Mouse (Mus musculus) midbrain, embryonic 15.5 days (tissue): ENCODE measurements around the gene Mrtfb. TPM values are rescaled to one million over a fixed set of nuclear protein-coding genes. Genes with fewer than 3 reads are reported as not detected.

Experiments
- ATAC-seq: fragments of 200-750 bp; cut with Nextera tagmentation; replicated peaks from 2 replicates; pipeline ENCODE4 v1.8.0; 2017; ENCODE audit warnings: moderate TSS enrichment
- H3K27ac ChIP-seq: fragments of 300-500 bp; sonication (generic); 2 replicates; pipeline ENCODE4 v1.5.1; 2015; ENCODE audit warnings: mild to moderate bottlenecking, inconsistent platforms
- H3K27me3 ChIP-seq: fragments of 300-500 bp; sonication (generic); replicated peaks from 2 replicates; pipeline ENCODE4 v1.6.1; 2015; ENCODE audit warnings: inconsistent platforms
- H3K36me3 ChIP-seq: fragments of 300-500 bp; sonication (generic); replicated peaks from 2 replicates; pipeline ENCODE4 v1.6.1; 2015; ENCODE audit warnings: inconsistent platforms
- H3K4me1 ChIP-seq: fragments of 300-500 bp; sonication (generic); 2 replicates; pipeline ENCODE4 v1.6.1; 2015; ENCODE audit warnings: inconsistent platforms
- H3K4me2 ChIP-seq: fragments of 300-500 bp; sonication (generic); 2 replicates; pipeline ENCODE4 v1.6.1; 2015; ENCODE audit warnings: inconsistent platforms, mild to moderate bottlenecking, moderate library complexity
- H3K4me3 ChIP-seq: fragments of 300-500 bp; sonication (generic); 2 replicates; pipeline ENCODE4 v1.5.1; 2015; ENCODE audit warnings: mild to moderate bottlenecking, inconsistent platforms
- H3K9ac ChIP-seq: fragments of 300-500 bp; sonication (generic); 2 replicates; pipeline ENCODE4 v1.6.1; 2015; ENCODE audit warnings: mild to moderate bottlenecking, inconsistent platforms
- H3K9me3 ChIP-seq: fragments of 300-500 bp; sonication (generic); 2 replicates; pipeline ENCODE4 v1.6.1; 2016; ENCODE audit warnings: inconsistent platforms
- WGBS: fragments of 180-500 bp; shearing (Covaris S2); methylation state at CpG from one replicate; pipeline ENCODE4 v1.1.7; 2015; ENCODE audit warnings: mixed read lengths; 5-methylcytosine and 5-hydroxymethylcytosine counted together
- polyA plus RNA-seq: library from polyadenylated mRNA; unstranded; fragments of >200 nt; fragmentation: Nextera tagmentation; extraction: Ambion mirVana; gene quantifications from 2 replicates; pipeline ENCODE4 v1.2.1, GENCODE M21; 2015

Mrtfb gene
- polyA plus RNA-seq, 1 experiment from 2014 or later, result 14.0 TPM

DNA sequence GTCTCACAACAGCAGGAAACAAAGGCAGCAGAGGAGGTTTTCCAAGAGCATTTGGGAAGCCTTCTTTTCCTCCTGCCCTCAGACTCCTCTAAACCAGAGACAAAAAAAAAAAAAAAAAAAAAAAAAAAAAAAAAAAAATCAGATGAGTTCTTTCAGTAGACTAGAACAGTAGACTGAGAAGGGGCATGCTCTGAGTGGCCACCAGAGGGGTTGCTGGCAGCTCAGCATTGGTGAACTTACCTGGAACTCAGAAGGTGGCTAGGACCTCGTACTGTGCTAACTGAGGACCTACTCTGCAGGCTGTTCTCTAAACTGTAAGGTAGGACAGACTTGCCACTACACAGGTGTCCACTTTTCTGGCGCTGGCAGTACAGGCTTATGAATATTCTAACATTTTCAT is 179.3 kb downstream of the Mrtfb start:
- no peak overlapping the region for H3K9ac ChIP-seq
- H3K27me3 ChIP-seq, result no peaks in the 10 kb centered on the region
- peaks cover 7% of the 10 kb centered on the region; the same call in 1 of the 2 replicates for H3K4me1 ChIP-seq
- ATAC-seq, result no peak
- no peaks in the 10 kb centered on the region for H3K36me3 ChIP-seq
- no peaks in the 10 kb centered on the region for H3K9me3 ChIP-seq
- no peak overlapping the region for H3K4me2 ChIP-seq
- no peak overlapping the region for H3K4me3 ChIP-seq
- 78% methylated on average over 2 of the region's 2 CpGs for WGBS
- H3K27ac ChIP-seq, result no peak overlapping the region

DNA sequence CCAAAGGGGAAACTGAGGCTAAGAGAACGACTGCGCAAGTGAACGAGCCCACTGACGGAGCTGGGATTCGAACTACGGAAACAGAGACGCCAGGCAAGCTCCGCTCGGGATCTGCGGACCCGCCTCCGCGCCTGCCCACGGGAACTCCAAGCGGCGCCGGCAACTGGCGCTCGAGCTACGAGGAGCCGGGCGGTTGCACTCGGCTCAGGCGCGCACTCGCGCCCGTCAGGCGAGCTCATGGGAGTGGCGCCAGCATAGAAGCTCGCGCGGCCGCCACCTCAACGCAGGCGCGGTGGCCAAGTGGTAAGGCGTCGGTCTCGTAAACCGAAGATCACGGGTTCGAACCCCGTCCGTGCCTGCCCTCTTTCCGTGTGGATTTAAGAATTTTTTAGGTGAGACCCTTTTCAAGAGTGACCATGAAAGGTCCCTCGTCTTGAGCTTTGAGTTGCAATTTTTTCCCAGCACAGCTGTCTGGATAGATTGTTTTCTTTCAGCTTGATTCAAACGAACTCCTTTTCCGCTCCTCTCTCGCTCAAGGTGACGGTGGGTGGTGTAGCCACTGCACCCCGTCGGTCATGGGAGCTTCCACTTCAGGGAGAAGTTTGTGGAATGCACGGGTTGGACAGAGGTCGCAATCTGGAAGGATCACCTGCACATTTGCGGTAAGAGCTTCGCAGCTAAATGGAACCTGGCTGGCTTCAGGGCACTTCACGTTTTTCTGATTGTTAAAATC is 180.9 kb downstream of the Mrtfb start:
- H3K9ac ChIP-seq, result peak overlapping the region; percentile 38
- no peaks in the 10 kb centered on the region for H3K27me3 ChIP-seq
- peak overlapping the region; percentile 53 for H3K4me3 ChIP-seq
- H3K9me3 ChIP-seq, result no peaks in the 10 kb centered on the region
- peak overlapping the region; percentile 51 for H3K4me2 ChIP-seq
- H3K4me1 ChIP-seq, result peaks cover 7% of the 10 kb centered on the region; the same call in 1 of the 2 replicates
- ATAC-seq, result peak; percentile 96
- H3K27ac ChIP-seq, result peak overlapping the region; percentile 53
- no peaks in the 10 kb centered on the region for H3K36me3 ChIP-seq
- WGBS, result under 1% methylated on average over 58 of the region's 58 CpGs

DNA sequence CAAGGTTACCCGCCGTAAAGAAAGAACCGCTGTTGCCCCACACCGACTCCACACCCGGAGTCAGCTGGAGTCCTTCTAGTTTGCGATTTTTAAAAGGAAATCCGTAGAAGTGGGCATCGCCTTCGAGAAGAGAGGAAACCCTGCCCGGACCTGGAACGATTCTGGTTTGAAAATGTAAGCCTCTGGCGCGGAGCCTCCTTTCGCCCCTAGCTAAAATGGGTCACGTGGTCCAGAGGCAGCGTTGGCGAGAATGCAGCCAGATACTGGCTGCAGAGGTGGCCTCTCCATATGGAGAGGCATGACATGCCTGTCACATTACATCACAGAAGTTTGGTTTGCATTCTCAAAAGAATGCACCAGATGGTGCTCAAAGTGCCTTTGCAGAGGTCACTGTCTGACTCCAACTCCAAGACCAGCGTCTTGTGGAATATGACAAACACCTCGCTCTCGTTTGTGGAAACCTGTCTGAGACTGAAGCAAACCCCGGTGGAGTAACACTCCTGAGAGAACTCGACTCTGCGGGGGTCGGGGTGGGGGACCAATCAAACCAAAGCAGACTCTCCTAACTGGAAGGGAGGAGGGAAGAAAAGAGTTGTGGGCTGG is 181.6 kb downstream of the Mrtfb start:
- H3K9me3 ChIP-seq, result no peaks in the 10 kb centered on the region
- H3K9ac ChIP-seq, result peak overlapping the region; percentile 38
- no peaks in the 10 kb centered on the region for H3K36me3 ChIP-seq
- peak; percentile 72 for ATAC-seq
- peak overlapping the region; percentile 53 for H3K4me3 ChIP-seq
- peak overlapping the region; percentile 51 for H3K4me2 ChIP-seq
- H3K27ac ChIP-seq, result peak overlapping the region; percentile 53
- under 1% methylated on average over 24 of the region's 24 CpGs for WGBS
- H3K4me1 ChIP-seq, result peaks cover 7% of the 10 kb centered on the region; the same call in 1 of the 2 replicates
- H3K27me3 ChIP-seq, result no peaks in the 10 kb centered on the region

DNA sequence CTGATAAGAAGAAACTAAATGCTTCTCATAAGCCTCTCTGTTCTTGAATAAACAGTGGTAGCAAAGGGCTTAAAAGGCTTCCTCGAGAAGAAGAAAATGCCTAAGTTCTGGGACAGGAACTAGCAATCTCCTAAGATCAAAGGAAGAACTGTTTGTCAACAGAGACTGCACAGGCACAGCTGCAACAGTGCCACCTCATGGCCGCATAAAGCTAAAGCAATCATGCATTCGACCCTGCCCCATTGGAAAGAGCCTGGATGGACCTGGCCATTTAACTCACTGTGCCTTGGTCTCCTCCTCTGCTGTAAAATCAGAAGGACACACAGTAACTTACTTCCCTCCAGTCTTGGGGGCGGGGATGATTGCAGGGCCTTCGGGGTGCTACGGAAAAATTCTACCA is 184.2 kb downstream of the Mrtfb start:
- Histone ChIP-seq H3K9me3 (no peaks in the 10 kb centered on the region), H3K27ac (no peak overlapping the region), H3K27me3 (peaks cover 2% of the 10 kb centered on the region; the same call in 1 of the 2 replicates), H3K36me3 (no peaks in the 10 kb centered on the region), H3K4me1 (peaks cover 7% of the 10 kb centered on the region; the same call in 1 of the 2 replicates), H3K9ac (no peak overlapping the region), H3K4me2 (no peak overlapping the region), H3K4me3 (no peak overlapping the region)
- no peak for ATAC-seq
- WGBS, result 47% methylated on average over 6 of the region's 6 CpGs

DNA sequence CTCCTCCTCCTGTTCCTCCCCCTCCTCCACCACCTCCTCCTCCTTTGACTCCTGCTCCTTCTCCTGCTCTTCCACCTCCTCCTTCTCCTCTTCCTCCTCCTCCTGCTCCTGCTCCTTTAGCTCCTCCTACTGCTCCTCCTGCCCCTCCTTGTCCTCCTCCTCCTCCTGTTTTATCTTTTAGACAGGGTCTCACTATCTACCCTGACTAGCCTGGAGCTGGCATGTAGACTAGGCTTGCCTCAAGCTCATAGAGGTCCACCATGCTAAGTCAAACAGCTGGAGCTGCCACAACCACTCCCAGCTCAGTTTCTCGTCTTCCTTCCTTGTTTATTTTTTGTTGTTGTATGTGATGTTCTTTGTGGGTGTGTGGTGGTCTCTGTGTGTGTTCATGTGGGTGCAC is 187.5 kb downstream of the Mrtfb start:
- Histone ChIP-seq H3K36me3 (no peaks in the 10 kb centered on the region), H3K4me2 (no peak overlapping the region), H3K4me3 (no peak overlapping the region), H3K27ac (no peak overlapping the region), H3K27me3 (peaks cover 2% of the 10 kb centered on the region; the same call in 1 of the 2 replicates), H3K9ac (no peak overlapping the region), H3K9me3 (no peaks in the 10 kb centered on the region), H3K4me1 (peaks cover 21% of the 10 kb centered on the region)
- 96% methylated on average over 1 of the region's 1 CpGs for WGBS
- no peak for ATAC-seq

DNA sequence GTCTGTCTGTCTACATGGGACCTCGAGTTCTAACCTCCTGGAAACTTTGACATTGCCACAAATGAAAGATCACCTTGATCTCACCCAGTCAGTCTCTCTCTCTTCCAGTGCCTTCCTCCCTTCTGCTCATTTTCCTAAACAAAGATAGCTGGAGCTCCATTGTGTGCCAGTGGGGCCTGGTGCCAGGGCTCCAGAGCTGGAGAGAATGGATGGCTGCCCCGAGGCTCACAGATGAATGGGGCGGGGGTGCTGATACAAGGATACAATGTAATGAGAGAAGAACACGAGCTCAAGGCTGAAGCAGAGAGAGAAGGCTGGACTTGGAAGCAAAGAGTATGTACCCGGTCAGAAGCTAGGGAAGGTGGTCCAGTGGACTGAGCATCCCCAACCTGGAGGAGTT is 189.2 kb downstream of the Mrtfb start:
- no peaks in the 10 kb centered on the region for H3K36me3 ChIP-seq
- H3K9me3 ChIP-seq, result no peaks in the 10 kb centered on the region
- H3K4me2 ChIP-seq, result no peak overlapping the region
- no peak overlapping the region for H3K9ac ChIP-seq
- H3K4me1 ChIP-seq, result peaks cover 37% of the 10 kb centered on the region
- no peak overlapping the region for H3K27ac ChIP-seq
- WGBS, result 55% methylated on average over 5 of the region's 5 CpGs
- H3K4me3 ChIP-seq, result no peak overlapping the region
- ATAC-seq, result no peak
- H3K27me3 ChIP-seq, result peaks cover 2% of the 10 kb centered on the region

DNA sequence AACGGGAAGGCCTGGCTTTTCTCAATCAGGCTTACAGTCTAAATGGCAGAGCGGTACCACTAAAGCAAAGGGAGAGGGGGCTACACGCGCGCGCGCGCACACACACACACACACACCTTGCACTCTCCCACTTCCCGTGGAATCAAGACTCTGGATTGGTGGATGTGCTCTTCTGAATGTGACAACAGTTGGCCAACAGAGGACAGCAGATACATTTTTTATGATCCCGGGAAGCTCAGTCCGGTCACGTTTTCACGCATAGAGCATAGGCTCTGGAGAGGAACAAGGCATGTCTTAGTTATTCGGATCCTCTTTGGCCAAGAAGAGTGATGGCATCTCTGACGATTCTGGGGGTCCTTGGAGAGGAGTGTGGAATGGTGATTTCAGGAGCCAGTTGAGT is 190.2 kb downstream of the Mrtfb start:
- H3K9ac ChIP-seq, result 0 out of 2 replicates have a peak overlapping the region, but pooled peaks have one; percentile 10
- peak; percentile 62 for ATAC-seq
- H3K4me2 ChIP-seq, result peak overlapping the region; percentile 99
- H3K4me3 ChIP-seq, result peak overlapping the region; percentile 88
- H3K36me3 ChIP-seq, result no peaks in the 10 kb centered on the region
- peaks cover 45% of the 10 kb centered on the region for H3K4me1 ChIP-seq
- WGBS, result 16% methylated on average over 15 of the region's 15 CpGs
- no peak overlapping the region for H3K27ac ChIP-seq
- H3K27me3 ChIP-seq, result peaks cover 2% of the 10 kb centered on the region
- H3K9me3 ChIP-seq, result no peaks in the 10 kb centered on the region

DNA sequence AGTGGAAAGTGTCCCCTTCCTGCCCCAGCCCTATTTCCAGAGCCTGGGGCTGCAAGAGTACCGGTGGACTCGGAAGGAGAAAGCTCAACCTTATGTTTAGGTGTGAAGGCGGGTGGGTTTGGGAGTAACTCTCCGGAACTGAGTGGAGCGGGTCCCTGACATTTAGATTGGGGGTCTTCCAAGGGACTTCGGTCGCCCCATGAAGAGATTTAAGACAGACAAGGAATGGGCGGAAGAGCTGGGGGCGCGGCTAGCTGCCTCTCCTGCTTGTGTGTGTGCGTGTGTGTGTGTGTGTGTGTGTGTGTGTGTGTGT is 190.6 kb downstream of the Mrtfb start:
- Histone ChIP-seq H3K27ac (no peak overlapping the region), H3K4me3 (peak overlapping the region; percentile 88), H3K4me1 (peaks cover 45% of the 10 kb centered on the region), H3K27me3 (peaks cover 4% of the 10 kb centered on the region), H3K9ac (0 out of 2 replicates have a peak overlapping the region, but pooled peaks have one; percentile 87), H3K4me2 (peak overlapping the region; percentile 99), H3K36me3 (no peaks in the 10 kb centered on the region), H3K9me3 (no peaks in the 10 kb centered on the region)
- peak; percentile 16 for ATAC-seq
- under 1% methylated on average over 11 of the region's 11 CpGs for WGBS

- no peak overlapping the region for H3K27ac ChIP-seq
- H3K36me3 ChIP-seq, result no peaks in the 10 kb centered on the region
- H3K4me2 ChIP-seq, result peak overlapping the region; percentile 99
- peaks cover 45% of the 10 kb centered on the region for H3K4me1 ChIP-seq
- H3K9me3 ChIP-seq, result no peaks in the 10 kb centered on the region
- H3K4me3 ChIP-seq, result peak overlapping the region; percentile 88
- H3K9ac ChIP-seq, result peak overlapping the region; percentile 87
- peaks cover 6% of the 10 kb centered on the region for H3K27me3 ChIP-seq
- WGBS, result 1% methylated on average over 38 of the region's 43 CpGs
- peak; percentile 70 for ATAC-seq
Observed at GRCm38 (mm10) chr16:13447284-13448050, 191.2 kb downstream of the Mrtfb start.

- under 1% methylated on average over 51 of the region's 52 CpGs for whole genome bisulfite sequencing
- peak overlapping the region; percentile 87 for H3K9ac ChIP-seq
- no peaks in the 10 kb centered on the region for H3K9me3 ChIP-seq
- 0 out of 2 replicates have a peak overlapping the region, but pooled peaks have one; percentile 25 for H3K27ac ChIP-seq
- peak overlapping the region; percentile 99 for H3K4me2 ChIP-seq
- ATAC-seq, result peak; percentile 59
- H3K4me1 ChIP-seq, result peaks cover 45% of the 10 kb centered on the region
- H3K4me3 ChIP-seq, result peak overlapping the region; percentile 88
- H3K36me3 ChIP-seq, result no peaks in the 10 kb centered on the region
- H3K27me3 ChIP-seq, result peaks cover 6% of the 10 kb centered on the region
Observed at GRCm38 (mm10) chr16:13448051-13448705, 191.9 kb downstream of the Mrtfb start.

GRCm38 (mm10) chr16:13448706-13449090 is 192.4 kb downstream of the Mrtfb start:
- Histone ChIP-seq H3K4me1 (peaks cover 45% of the 10 kb centered on the region), H3K27me3 (peaks cover 6% of the 10 kb centered on the region), H3K9me3 (no peaks in the 10 kb centered on the region), H3K27ac (no peak overlapping the region), H3K36me3 (no peaks in the 10 kb centered on the region), H3K4me3 (peak overlapping the region; percentile 88), H3K4me2 (peak overlapping the region; percentile 99), H3K9ac (peak overlapping the region; percentile 87)
- WGBS, result 9% methylated on average over 8 of the region's 8 CpGs
- ATAC-seq, result no peak; the same call in 1 of the 2 replicates

- peak overlapping the region; percentile 99 for H3K4me2 ChIP-seq
- WGBS, result 12% methylated on average over 13 of the region's 13 CpGs
Observed at GRCm38 (mm10) chr16:13449491-13449890, 193.2 kb downstream of the Mrtfb start.

More at GRCm38 (mm10) chr16:13449491-13449890, 193.2 kb downstream of the Mrtfb start:
- Histone ChIP-seq H3K27me3 (peaks cover 6% of the 10 kb centered on the region), H3K4me3 (0 out of 2 replicates have a peak overlapping the region, but pooled peaks have one; percentile 88), H3K9ac (0 out of 2 replicates have a peak overlapping the region, but pooled peaks have one; percentile 7), H3K27ac (no peak overlapping the region), H3K4me1 (peaks cover 50% of the 10 kb centered on the region), H3K36me3 (no peaks in the 10 kb centered on the region), H3K9me3 (no peaks in the 10 kb centered on the region)
- no peak for ATAC-seq
